Mouse (Mus musculus) brain, embryonic 14.5 days (tissue): ENCODE results near the gene Efcab5.

Experiments
- CTCF ChIP-seq: fragments of 200-500 bp; IDR thresholded peaks from 2 replicates; pipeline ENCODE4 v1.5.1; 2012; ENCODE audit warnings: inconsistent platforms, mild to moderate bottlenecking, moderate library complexity, borderline replicate concordance; ENCODE audit not compliant: insufficient read depth, insufficient read length; ENCODE audit errors: extremely low read depth
- POLR2A ChIP-seq: fragments of 200-500 bp; IDR thresholded peaks from 2 replicates; pipeline ENCODE4 v1.6.1; 2012; ENCODE audit warnings: mild to moderate bottlenecking, inconsistent platforms, borderline replicate concordance; ENCODE audit not compliant: poor library complexity, insufficient read depth, insufficient read length, severe bottlenecking; ENCODE audit errors: extremely low read depth

DNA sequence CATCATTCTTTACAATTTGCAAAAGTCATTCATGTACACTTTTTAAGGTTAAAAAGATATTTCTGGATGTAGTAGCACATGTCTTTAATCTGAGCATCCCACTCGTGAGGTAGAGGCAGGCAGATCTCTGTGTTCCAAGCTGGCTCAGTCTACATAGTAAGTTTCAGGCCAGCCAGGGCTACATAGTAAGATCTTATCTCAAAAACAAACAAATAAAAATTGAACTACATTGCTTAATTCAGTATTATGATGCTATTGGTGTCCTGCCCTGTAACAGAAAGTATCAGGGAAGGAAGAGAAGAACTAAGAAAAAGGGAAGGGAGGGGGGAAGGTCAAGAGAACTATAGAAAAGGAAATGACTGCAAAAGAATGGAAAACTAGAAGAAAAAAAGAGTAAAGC, 6.0 kb upstream of the Efcab5 start:
- TF ChIP-seq POLR2A, result no peak
- TF ChIP-seq CTCF, result no peak
